Mouse (Mus musculus): ENCODE results near the gene Aak1.

DNA sequence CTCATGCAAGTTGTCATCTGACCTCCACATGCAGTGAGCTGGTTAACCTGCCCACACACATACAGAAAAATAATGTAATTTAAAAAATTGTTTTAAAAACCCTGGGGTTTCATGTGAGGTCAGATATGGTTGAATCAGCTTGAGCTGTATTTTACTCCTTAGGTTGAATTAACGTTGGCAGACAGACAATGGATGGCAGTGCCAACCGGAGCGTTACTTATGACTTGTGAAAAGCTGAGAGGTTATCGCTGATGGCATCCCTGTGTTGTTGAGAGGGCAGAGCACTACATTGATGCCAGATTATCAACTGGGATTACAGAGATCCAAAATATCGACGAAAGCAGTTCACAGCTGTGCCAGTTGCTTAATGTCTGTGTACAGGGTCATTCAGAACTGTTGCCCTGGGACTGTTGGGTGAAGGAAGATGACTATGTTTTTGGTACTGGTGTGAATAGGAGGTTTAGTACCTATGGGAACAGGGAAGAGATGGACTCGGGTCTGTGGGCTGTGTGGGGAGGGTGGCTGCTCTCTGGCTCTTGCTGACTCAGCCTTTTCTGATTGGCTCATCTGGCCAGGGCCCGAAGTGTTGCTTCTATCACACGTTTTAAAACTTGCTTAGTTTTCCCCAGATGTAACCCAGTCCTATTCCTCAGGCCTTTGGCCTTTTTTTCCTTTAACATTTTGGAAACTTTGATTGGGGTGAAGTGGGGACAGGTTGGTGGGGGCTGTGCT lies 11.6 kb downstream of the Aak1 start:
- TF ChIP-seq POLR2A (IDR thresholded peaks at IDR 0.05; ENCODE audit: borderline replicate concordance, low read depth, low read length) = no peak
- no peak for TF ChIP-seq CTCF (IDR thresholded peaks at IDR 0.05; ENCODE audit: low read depth, low read length)

All from bone marrow macrophage, adult 2 months (primary cell).